8 mouse cellular contexts compared by ENCODE assay signal in genomic region chr4:140986024-140986710, GRCm38 (mm10). TPM values are rescaled to one million over a fixed set of nuclear protein-coding genes. Genes with fewer than 3 reads are reported as not detected.
DNase-seq lines count a peak whose midpoint lies in the region; ATAC-seq lines count a peak whose summit lies in the region.

No protein-coding gene starts in this region.

- no peaks in the 10 kb centered on the region for H3K27me3 ChIP-seq in liver, embryonic 13.5 days

- no peak; the same call in 1 of the 2 replicates for ATAC-seq in liver, embryonic 13.5 days (ENCODE audit: low read depth)

- WGBS in liver, embryonic 13.5 days (ENCODE audit: insufficient replicate concordance): 25% methylated on average over 15 of the region's 15 CpGs

- peak overlapping the region; percentile 83 for H3K9ac ChIP-seq in liver, embryonic 13.5 days

- peak overlapping the region; percentile 75 for H3K4me3 ChIP-seq in liver, embryonic 13.5 days (replicated peaks)

- peak overlapping the region; percentile 98 for H3K4me2 ChIP-seq in liver, embryonic 13.5 days

- H3K9me3 ChIP-seq in liver, embryonic 13.5 days (replicated peaks): peaks cover 3% of the 10 kb centered on the region; the same call in 1 of the 2 replicates

- no peak overlapping the region for H3K27ac ChIP-seq in liver, embryonic 13.5 days

- peak; percentile 10 for DNase-seq in embryo, embryonic 10.5 days (ENCODE audit: low spot score)
- no peak for DNase-seq in embryo, embryonic 9.5 days (ENCODE audit: extremely low spot score)
- DNase-seq in thymus, postnatal 4 days: peak; percentile 36
- no peak for DNase-seq in thymus, postnatal 0 days (ENCODE audit: low spot score)
- DNase-seq in liver, embryonic 13.5 days: no peak
- no peak for DNase-seq in gastrocnemius, postnatal 36 days
- DNase-seq in right cerebral cortex, postnatal 14 days: no peak
- DNase-seq in left cerebral cortex, adult 8-10 months (ENCODE audit: low spot score in 2 of 2): no peak

- intact Hi-C loops in gastrocnemius, postnatal 36 days (cut with DNase I): no loop called here

- H3K36me3 ChIP-seq in liver, embryonic 13.5 days: no peaks in the 10 kb centered on the region

- peaks cover 48% of the 10 kb centered on the region for H3K4me1 ChIP-seq in liver, embryonic 13.5 days (replicated peaks)

RNA-seq across cellular contexts. Expression of gene Atp13a2, which starts 0.5 kb away (rescaled TPM):
- 39.0 and 41.8 TPM in 2 replicates for polyA plus RNA-seq in thymus, postnatal 0 days (2015; fragmentation: Nextera tagmentation; extraction: Ambion mirVana)
- polyA plus RNA-seq in liver, embryonic 13.5 days (2015; fragmentation: Nextera tagmentation; extraction: Ambion mirVana): 15.6 and 16.1 TPM in 2 replicates
- 10 to 100 TPM; 16.6 to 17.5 TPM for total RNA-seq in gastrocnemius, postnatal 36 days (2021)
- 100 to 1,000 TPM; 141 to 156 (median 150) TPM for total RNA-seq in left cerebral cortex, adult 8-10 months (2022)

RNA-seq across cellular contexts. Expression of gene Mfap2, which starts 24.1 kb away (rescaled TPM):
- 24.4 and 32.8 TPM in 2 replicates for polyA plus RNA-seq in thymus, postnatal 0 days (2015; fragmentation: Nextera tagmentation; extraction: Ambion mirVana)
- 21.8 and 22.5 TPM in 2 replicates for polyA plus RNA-seq in liver, embryonic 13.5 days (2015; fragmentation: Nextera tagmentation; extraction: Ambion mirVana)
- 1 to 10 TPM; 6.2 to 7.4 TPM for total RNA-seq in gastrocnemius, postnatal 36 days (2021)
- 1 to 10 TPM; 1.8 to 5.2 (median 3.3) TPM for total RNA-seq in left cerebral cortex, adult 8-10 months (2022)

RNA-seq across cellular contexts. Expression of gene Sdhb, which starts 25.2 kb away (rescaled TPM):
- 434 and 468 TPM in 2 replicates for polyA plus RNA-seq in thymus, postnatal 0 days (2015; fragmentation: Nextera tagmentation; extraction: Ambion mirVana)
- 242 TPM in 2 replicates for polyA plus RNA-seq in liver, embryonic 13.5 days (2015; fragmentation: Nextera tagmentation; extraction: Ambion mirVana)
- total RNA-seq in gastrocnemius, postnatal 36 days (2021): 100 to 1,000 TPM; 568 to 650 TPM
- 100 to 1,000 TPM; 186 to 203 (median 195) TPM for total RNA-seq in left cerebral cortex, adult 8-10 months (2022)

Comparison
In these comparisons a context has a peak if more than half of its experiments do, and no peak if none do; other contexts are left out.
1. DNase-seq: peak in embryo, embryonic 10.5 days (single experiment) and thymus, postnatal 4 days (single experiment); none in embryo, embryonic 9.5 days (single experiment), thymus, postnatal 0 days (single experiment), liver, embryonic 13.5 days (single experiment), gastrocnemius, postnatal 36 days (0 of 2), right cerebral cortex, postnatal 14 days (single experiment) and left cerebral cortex, adult 8-10 months (0 of 2).
2. RNA of gene Atp13a2, which starts 0.5 kb away (total RNA-seq): 141 to 156 TPM in left cerebral cortex, adult 8-10 months; 16.6 to 17.5 TPM in gastrocnemius, postnatal 36 days; every median in the first group is over 4 times any median in the second.